Mouse (Mus musculus) G1E (cell line): ENCODE results near the gene Camk1.
"Not testable (repeated sequence)": the region's sequence is repeated elsewhere in the genome, so short reads cannot be mapped to it uniquely, and the experiment has no call there.

Source experiments
- CTCF ChIP-seq: IDR thresholded peaks from 2 replicates; pipeline ENCODE4 v1.5.1; 2012; ENCODE audit warnings: low read depth, low read length, inconsistent platforms, mixed read lengths
- GATA1 ChIP-seq: IDR thresholded peaks from 2 replicates; pipeline ENCODE4 v1.6.1; 2012; ENCODE audit warnings: borderline replicate concordance, low read length, inconsistent platforms, mixed read lengths
- GATA2 ChIP-seq: IDR thresholded peaks from 2 replicates; pipeline ENCODE4 v1.6.1; 2012; ENCODE audit warnings: low read depth, low read length, inconsistent platforms, borderline replicate concordance
- POLR2AphosphoS5 ChIP-seq: IDR thresholded peaks from 2 replicates; pipeline ENCODE4 v1.6.1; 2012; ENCODE audit warnings: low read depth, low read length, inconsistent platforms; ENCODE audit not compliant: insufficient replicate concordance
- TAL1 ChIP-seq: conservative IDR thresholded peaks from 2 replicates; pipeline ENCODE4 v1.6.1; 2012; ENCODE audit warnings: low read depth, low read length, inconsistent platforms, mixed read lengths

GRCm38 (mm10) chr6:113332734-113333133 is 11.1 kb downstream of the Camk1 start:
- not testable (repeated sequence) for TF ChIP-seq CTCF, GATA1, POLR2AphosphoS5, TAL1, GATA2
